Mouse (Mus musculus) left cerebral cortex, postnatal 25 days (tissue): ENCODE results near the gene Med12. TPM values are rescaled to one million over a fixed set of nuclear protein-coding genes. Genes with fewer than 3 reads are reported as not detected.
A peak's percentile ranks its signal among the peaks of the same experiment; 100 is the strongest.
"Not testable (repeated sequence)": the region's sequence is repeated elsewhere in the genome, so short reads cannot be mapped to it uniquely, and the experiment has no call there.

ENCODE experiments used
- DNase-seq, 2 experiments: peaks; one replicate each; pipeline ENCODE4 v3.0.0; 2022; ENCODE audit warnings: low spot score in 2 of 2, mixed read lengths in 1 of 2
- intact Hi-C: fragments of 180-260 bp; cut with DNase I; formaldehyde crosslinking; loops from one replicate; pipeline ENCODE4 v1.15.1; 2025
- total RNA-seq, 2 experiments: library from RNA; stranded (reverse); gene quantifications; 2 replicates each; pipeline ENCODE4 v1.2.3; 2021

The Med12 gene
- total RNA-seq, 2 experiments from 2014 or later, result 18.4 to 22.7 TPM

- DNase-seq, result peak in 1 of 2 experiments; percentile 55
- intact Hi-C loops, result no loop called here
These were observed 25.2 kb downstream of the Med12 start, which contains the start of gene Nlgn3 for GRCm38 (mm10) chrX:101299055-101299454. Gene Nlgn3 (plus strand): TSS chrX:101299168.

DNA sequence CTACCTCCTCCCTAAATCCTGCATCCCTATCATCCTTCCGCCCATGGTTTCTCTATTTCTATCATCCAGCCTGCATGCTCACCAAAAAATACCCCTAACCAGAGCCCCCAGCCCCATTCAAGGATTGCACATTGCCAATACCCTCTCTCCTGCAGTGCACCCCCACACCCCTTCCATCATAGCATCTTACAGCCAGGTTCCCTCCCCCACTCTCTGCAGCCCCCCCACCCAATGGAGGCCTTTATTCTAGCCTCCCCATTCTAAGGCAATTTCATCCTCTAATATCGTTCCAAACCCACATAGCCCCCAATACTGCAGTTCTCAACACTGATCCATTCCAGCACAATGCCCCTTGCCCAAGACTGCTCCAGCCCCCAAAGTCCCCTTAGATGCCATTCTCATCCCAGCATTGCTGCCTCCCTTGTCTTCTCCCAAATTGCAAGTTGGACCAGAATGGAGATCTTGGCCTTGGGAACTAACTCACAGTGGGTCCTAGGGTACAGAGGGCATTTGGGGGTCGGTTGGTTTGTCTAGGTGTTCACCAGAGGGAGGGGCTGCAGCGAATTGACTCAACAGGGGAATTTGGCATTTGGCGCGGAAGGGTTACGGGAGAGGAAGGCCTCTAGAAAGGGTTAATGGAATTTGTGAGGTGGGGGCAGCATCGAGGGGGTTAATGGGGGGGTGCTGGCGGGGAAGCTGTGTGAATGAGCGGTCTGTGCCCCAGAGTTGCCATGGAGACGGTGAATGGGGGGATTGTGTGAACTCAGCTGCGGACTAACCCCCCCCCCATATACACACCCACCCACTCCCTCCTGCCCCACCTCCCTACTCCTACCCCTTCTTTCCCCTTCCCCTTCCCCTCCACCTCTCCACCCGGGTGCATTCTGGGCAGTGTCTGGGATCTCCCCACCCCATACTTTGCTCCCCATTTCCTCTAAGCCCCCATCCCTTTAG lies 25.9 kb downstream of the Med12 start:
- DNase-seq, result no peak
- intact Hi-C loops, result loop anchor here (1.0 kb wide), 1 partner anchor 33 kb away; no protein-coding TSS in a partner anchor

GRCm38 (mm10) chrX:101300427-101301030 lies 26.7 kb downstream of the Med12 start:
- peak in 1 of 2 experiments; percentile 35 for DNase-seq
- intact Hi-C loops, result loop anchor here (1.0 kb wide), 1 partner anchor 32 kb away; no protein-coding TSS in a partner anchor

DNA sequence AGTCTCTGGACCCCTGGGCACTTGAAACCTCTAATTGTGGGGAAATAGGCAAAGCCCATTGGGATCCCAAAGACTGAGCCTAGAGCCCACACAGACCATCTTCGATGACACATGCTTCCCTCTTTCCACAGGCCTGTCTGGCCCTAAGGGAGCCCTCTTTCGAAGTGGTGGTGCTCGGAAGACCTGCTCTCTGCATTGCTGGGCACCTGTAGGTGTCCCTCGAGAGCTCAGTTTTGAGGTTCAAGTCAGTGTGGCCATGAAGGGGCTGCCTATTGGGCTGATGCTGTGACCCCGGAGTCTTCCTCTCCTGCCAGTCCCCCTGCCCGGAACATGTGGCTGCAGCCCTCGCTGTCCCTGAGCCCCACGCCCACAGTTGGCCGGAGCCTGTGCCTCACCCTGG lies 27.8 kb downstream of the Med12 start:
- DNase-seq, result no peak
- intact Hi-C loops, result no loop called here

GRCm38 (mm10) chrX:101304646-101305045 lies 30.8 kb downstream of the Med12 start:
- intact Hi-C loops, result no loop called here

GRCm38 (mm10) chrX:101309299-101309698 lies 35.5 kb downstream of the Med12 start:
- intact Hi-C loops, result no loop called here
- DNase-seq, result peak in 1 of 2 experiments; percentile 80

More at GRCm38 (mm10) chrX:101304646-101305045, 30.8 kb downstream of the Med12 start:
- DNase-seq, result no peak

- intact Hi-C loops, result no loop called here
- DNase-seq, result peak; percentile 81 to 94
These were observed 40.0 kb downstream of the Med12 start for GRCm38 (mm10) chrX:101313625-101314359.

GRCm38 (mm10) chrX:101319775-101320174 lies 45.9 kb downstream of the Med12 start:
- intact Hi-C loops, result no loop called here
- no peak for DNase-seq

DNA sequence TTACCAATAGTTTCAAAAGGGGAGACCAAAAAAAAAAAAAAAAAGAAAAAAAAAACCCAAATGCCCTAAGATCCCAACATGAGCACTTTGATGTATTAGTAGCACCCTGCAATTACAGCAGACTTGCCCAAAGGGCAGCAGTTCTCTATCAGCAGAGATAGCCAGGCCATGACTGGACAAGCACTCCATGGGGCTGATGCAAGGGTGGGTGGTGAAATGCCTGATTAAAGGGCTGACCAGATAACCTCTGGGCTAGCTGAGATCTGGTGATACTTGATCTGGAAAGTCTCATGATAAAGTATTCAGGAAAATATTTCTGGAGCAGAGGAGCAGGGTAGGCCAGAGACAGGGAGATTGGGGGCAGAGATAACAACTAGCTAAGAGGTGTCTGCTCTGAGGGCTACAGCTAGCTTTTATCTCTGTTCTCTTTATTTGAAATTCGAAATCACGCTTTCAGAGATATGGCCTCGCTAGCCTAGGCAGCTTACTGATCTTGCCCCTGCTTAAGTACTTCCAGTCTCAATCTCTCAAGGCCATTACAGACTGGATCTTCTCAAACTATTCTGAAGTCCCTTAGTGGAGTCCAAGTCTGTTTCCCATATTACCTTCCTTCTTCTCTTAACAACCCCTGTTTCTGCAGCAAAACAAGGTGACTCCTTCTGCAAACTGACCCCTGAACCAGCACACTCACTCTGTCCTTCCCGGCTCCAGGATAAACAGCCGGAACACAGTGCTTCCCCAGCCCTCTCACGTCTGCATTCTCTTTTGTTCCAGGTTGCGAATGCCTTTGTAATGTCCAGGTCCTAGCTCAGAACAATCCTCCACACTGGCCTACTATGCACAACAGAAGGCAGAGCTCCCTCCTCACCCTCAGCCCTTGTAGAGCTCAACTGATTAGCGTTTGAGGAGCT lies 52.4 kb downstream of the Med12 start:
- DNase-seq, result no peak
- intact Hi-C loops, result no loop called here

GRCm38 (mm10) chrX:101329372-101330028 lies 55.7 kb downstream of the Med12 start:
- peak; percentile 64 to 74 for DNase-seq
- intact Hi-C loops, result loop anchor here (1.0 to 5.0 kb wide), 2 partner anchors 107 to 197 kb away; partner anchors contain the start of gene Snx12

GRCm38 (mm10) chrX:101332031-101332374 lies 58.2 kb downstream of the Med12 start:
- no peak for DNase-seq
- intact Hi-C loops, result loop anchor here (1.0 to 5.0 kb wide), 4 partner anchors 32 to 110 kb away; partner anchors contain the start of genes Foxo4 and Snx12

GRCm38 (mm10) chrX:101332375-101333211 lies 58.8 kb downstream of the Med12 start:
- DNase-seq, result peak; percentile 84 to 96
- intact Hi-C loops, result loop anchor here (1.0 to 5.0 kb wide), 4 partner anchors 32 to 110 kb away; partner anchors contain the start of genes Foxo4 and Snx12

GRCm38 (mm10) chrX:101334606-101335005 lies 60.8 kb downstream of the Med12 start:
- DNase-seq, result no peak
- intact Hi-C loops, result loop anchor here (5.0 kb wide), 1 partner anchor 112 kb away; the partner anchor contains the start of gene Snx12

DNA sequence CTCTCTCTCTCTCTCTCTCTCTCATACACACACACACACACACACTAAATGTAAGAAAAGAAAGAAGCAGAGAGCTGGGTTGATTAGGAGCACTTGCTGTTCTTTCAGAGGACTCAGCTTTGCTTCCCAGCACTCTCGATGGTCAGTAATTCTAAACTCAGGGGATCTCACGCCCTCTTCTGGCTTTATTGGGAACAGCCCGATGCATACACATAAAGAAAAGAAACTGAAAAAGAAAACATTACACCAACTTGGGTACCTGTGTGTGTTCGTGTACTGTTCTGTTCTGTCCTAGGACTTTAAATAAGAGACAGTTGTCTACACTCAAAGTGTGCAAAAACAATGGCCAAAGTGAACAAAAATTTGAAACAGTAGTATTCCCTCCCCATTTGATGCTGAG lies 64.8 kb downstream of the Med12 start:
- no peak for DNase-seq
- intact Hi-C loops, result no loop called here

- intact Hi-C loops, DNase-seq: not testable (repeated sequence)
These were observed 69.0 kb downstream of the Med12 start for GRCm38 (mm10) chrX:101342837-101343236.

GRCm38 (mm10) chrX:101345456-101345855 lies 71.6 kb downstream of the Med12 start:
- intact Hi-C loops, result no loop called here
- no peak for DNase-seq

GRCm38 (mm10) chrX:101346475-101346874 lies 72.6 kb downstream of the Med12 start:
- intact Hi-C loops, result no loop called here
- peak; percentile 9 to 11 for DNase-seq
